Mouse (Mus musculus) cerebellum, adult 2 months (tissue): Measurements from ENCODE around the gene Psme3.

ENCODE experiments used
- CTCF ChIP-seq: fragments of 200-500 bp; IDR thresholded peaks from 2 replicates; pipeline ENCODE4 v1.5.1; 2011; ENCODE audit warnings: low read depth, mild to moderate bottlenecking, control low read depth, low read length, moderate library complexity, borderline replicate concordance; ENCODE audit not compliant: insufficient read depth
- POLR2A ChIP-seq: fragments of 200-500 bp; IDR thresholded peaks from 2 replicates; pipeline ENCODE4 v1.6.1; 2011; ENCODE audit warnings: low read length, control low read depth, borderline replicate concordance; ENCODE audit not compliant: insufficient read depth

GRCm38 (mm10) chr11:101323609-101324008 lies 7.6 kb downstream of the Psme3 start:
- TF ChIP-seq CTCF (peak; percentile 96), POLR2A (no peak)
